ENCODE assay signal across 8 mouse cellular contexts in genomic region chr3:108466425-108466824, GRCm38 (mm10). TPM values are rescaled to one million over a fixed set of nuclear protein-coding genes. Genes with fewer than 3 reads are reported as not detected.
DNase-seq lines count a peak whose midpoint lies in the region; ATAC-seq and TF ChIP-seq lines count a peak whose summit lies in the region.

No protein-coding gene starts in this region.

- ATAC-seq in heart, postnatal 0 days (ENCODE audit: insufficient read depth, low read depth), result no peak
- peak; percentile 48 for ATAC-seq in inflammation-experienced regulatory T-cells, adult 6 months

- no peak for TF ChIP-seq POLR2A in CH12.LX (IDR thresholded peaks at IDR 0.05; ENCODE audit: low read depth, low read length)

- no peaks in the 10 kb centered on the region for H3K36me3 ChIP-seq in heart, postnatal 0 days (replicated peaks; ENCODE audit: control insufficient read depth, insufficient read depth, low read length)
- no peaks in the 10 kb centered on the region for H3K36me3 ChIP-seq in CH12.LX (replicated peaks in 1 of 2; ENCODE audit: control insufficient read depth in 1 of 2, insufficient read depth in 1 of 2, low read length in 1 of 2)

- no peaks in the 10 kb centered on the region for H3K9me3 ChIP-seq in heart, postnatal 0 days (replicated peaks; ENCODE audit: control insufficient read depth, low read length)
- no peaks in the 10 kb centered on the region for H3K9me3 ChIP-seq in CH12.LX (replicated peaks; ENCODE audit: low read length)

- H3K4me1 ChIP-seq in heart, postnatal 0 days (ENCODE audit: control insufficient read depth, insufficient read depth), result no peaks in the 10 kb centered on the region
- H3K4me1 ChIP-seq in CH12.LX (ENCODE audit: control insufficient read depth in 1 of 2, insufficient read depth in 2 of 2), result peaks cover 4 to 11% of the 10 kb centered on the region in 2 experiments; a peak in 3 of 4 replicates

- 78% methylated on average over 6 of the region's 6 CpGs for WGBS in heart, postnatal 0 days

- TF ChIP-seq CTCF in heart, postnatal 0 days (IDR thresholded peaks at IDR 0.05; ENCODE audit: low read depth), result peak; percentile 39
- TF ChIP-seq CTCF in CH12.LX (conservative IDR thresholded peaks at IDR 0.05 in 1 of 2, IDR thresholded peaks at IDR 0.05 in 1 of 2; ENCODE audit: low read depth in 2 of 2, low read length in 2 of 2), result peak; percentile 76 to 89

- in situ Hi-C loops in CH12.LX (cut with MboI; ENCODE audit: low pct_ligation_motif_present, low pct_unique_long_range_greater_than_20kb, low sequenced_read_pairs), result no loop called here

- no peak overlapping the region for H3K4me3 ChIP-seq in heart, postnatal 0 days (ENCODE audit: low read depth, low read length)
- no peak overlapping the region for H3K4me3 ChIP-seq in CH12.LX (replicated peaks in 1 of 3; ENCODE audit: low read depth in 2 of 3, low read length in 2 of 3, poor library complexity in 1 of 3)

- no peaks in the 10 kb centered on the region for H3K79me2 ChIP-seq in CH12.LX (replicated peaks; ENCODE audit: control insufficient read depth, extremely low read depth, insufficient read depth, poor library complexity, severe bottlenecking)

- no peak overlapping the region for H3K27ac ChIP-seq in heart, postnatal 0 days (ENCODE audit: low read depth)
- H3K27ac ChIP-seq in CH12.LX (ENCODE audit: insufficient read depth, low read depth), result no peak overlapping the region

- dilution Hi-C loops in CH12.LX (cut with MboI; ENCODE audit: extremely low pct_ligation_motif_present, extremely low pct_unique_long_range_greater_than_20kb, low sequenced_read_pairs), result no loop called here

- no peak for TF ChIP-seq EP300 in heart, postnatal 0 days (IDR thresholded peaks at IDR 0.05; ENCODE audit: low read depth)
- no peak for TF ChIP-seq EP300 in CH12.LX (IDR thresholded peaks at IDR 0.05; ENCODE audit: low read length)

- no peak for DNase-seq in heart, postnatal 0 days (ENCODE audit: low spot score)
- no peak for DNase-seq in heart, adult 11 months
- DNase-seq in CH12.LX (ENCODE audit: extremely low read depth), result peak; percentile 69
- DNase-seq in adrenal gland, postnatal 36 days, result peak; percentile 56 to 62
- peak; percentile 60 for DNase-seq in lung, postnatal 10 days
- peak; percentile 68 for DNase-seq in testis, postnatal 10 days (ENCODE audit: low spot score)
- no peak for DNase-seq in heart, adult 9 months (ENCODE audit: low spot score in 2 of 2)

- H3K27me3 ChIP-seq in heart, postnatal 0 days (ENCODE audit: control insufficient read depth, insufficient read depth, low read length), result no peaks in the 10 kb centered on the region
- H3K27me3 ChIP-seq in CH12.LX (replicated peaks), result no peaks in the 10 kb centered on the region

- no peak overlapping the region for H3K9ac ChIP-seq in heart, postnatal 0 days (replicated peaks; ENCODE audit: low read depth, low read length)
- H3K9ac ChIP-seq in CH12.LX (ENCODE audit: insufficient read depth, low read depth), result no peak overlapping the region

- peak; percentile 66 for TF ChIP-seq RAD21 in CH12.LX (IDR thresholded peaks at IDR 0.05; ENCODE audit: low read depth, low read length)

- H3K4me2 ChIP-seq in heart, postnatal 0 days (ENCODE audit: low read depth, low read length), result no peak overlapping the region
- H3K4me2 ChIP-seq in CH12.LX (ENCODE audit: insufficient read depth, low read depth, poor library complexity, severe bottlenecking), result no peak overlapping the region

TF ChIP-seq in CH12.LX, 34 proteins besides CTCF, POLR2A, EP300 and RAD21:
- TF ChIP-seq PAX5 (IDR thresholded peaks at IDR 0.05; ENCODE audit: low read length) (no peak), SMC3 (IDR thresholded peaks at IDR 0.05; ENCODE audit: low read depth, low read length) (peak; percentile 39; the same call in 1 of the 2 replicates)

RNA-seq across cellular contexts. Expression of gene Sars, which starts 21.4 kb away (rescaled TPM):
- total RNA-seq in heart, postnatal 0 days (2014; rRNA removed; ENCODE audit: low replicate concordance), result 40.3 and 55.3 TPM in 2 replicates
- polyA plus RNA-seq in heart, postnatal 0 days (2015; fragmentation: Nextera tagmentation; extraction: Ambion mirVana), result 74.4 and 77.7 TPM in 2 replicates
- 255 and 373 TPM in 2 replicates for total RNA-seq in CH12.LX (2012; rRNA removed)
- total RNA-seq in CH12.LX (2014; rRNA removed), result 377 and 422 TPM in 2 replicates
- 394 and 470 TPM in 2 replicates for polyA plus RNA-seq in CH12.LX (2012; ENCODE audit: insufficient read length, low read depth)
- 100 to 1,000 TPM; 185 to 210 TPM for total RNA-seq in adrenal gland, postnatal 36 days (2021)
- 100 to 1,000 TPM; 156 to 182 (median 163) TPM for polyA plus RNA-seq in inflammation-experienced regulatory T-cells, adult 6 months (2017; shearing (Covaris generic))

RNA-seq across cellular contexts. Expression of gene Celsr2, which starts 51.1 kb away (rescaled TPM):
- total RNA-seq in heart, postnatal 0 days (2014; rRNA removed; ENCODE audit: low replicate concordance), result 3.5 and 5.5 TPM in 2 replicates
- polyA plus RNA-seq in heart, postnatal 0 days (2015; fragmentation: Nextera tagmentation; extraction: Ambion mirVana), result 1.2 and 1.9 TPM in 2 replicates
- not detected in 2 replicates for total RNA-seq in CH12.LX (2012; rRNA removed)
- not detected in 2 replicates for total RNA-seq in CH12.LX (2014; rRNA removed)
- polyA plus RNA-seq in CH12.LX (2012; ENCODE audit: insufficient read length, low read depth), result not detected in 2 replicates
- 1 to 10 TPM; 5.6 to 8.1 TPM for total RNA-seq in adrenal gland, postnatal 36 days (2021)
- under 1 TPM; 0.35 to 0.52 (median 0.37) TPM for polyA plus RNA-seq in inflammation-experienced regulatory T-cells, adult 6 months (2017; shearing (Covaris generic))

Comparison
In these comparisons a context has a peak if more than half of its experiments do, and no peak if none do; other contexts are left out.
1. DNase-seq: peak in CH12.LX (single experiment), adrenal gland, postnatal 36 days (2 of 2), lung, postnatal 10 days (single experiment) and testis, postnatal 10 days (single experiment); none in heart, postnatal 0 days (single experiment), heart, adult 11 months (single experiment) and heart, adult 9 months (0 of 2).